Mouse (Mus musculus): Measurements from ENCODE around the gene Fbxl13. TPM values are rescaled to one million over a fixed set of nuclear protein-coding genes. Genes with fewer than 3 reads are reported as not detected.

Gene Fbxl13
- total RNA-seq, 2 experiments from 2014 or later, result not detected

DNA sequence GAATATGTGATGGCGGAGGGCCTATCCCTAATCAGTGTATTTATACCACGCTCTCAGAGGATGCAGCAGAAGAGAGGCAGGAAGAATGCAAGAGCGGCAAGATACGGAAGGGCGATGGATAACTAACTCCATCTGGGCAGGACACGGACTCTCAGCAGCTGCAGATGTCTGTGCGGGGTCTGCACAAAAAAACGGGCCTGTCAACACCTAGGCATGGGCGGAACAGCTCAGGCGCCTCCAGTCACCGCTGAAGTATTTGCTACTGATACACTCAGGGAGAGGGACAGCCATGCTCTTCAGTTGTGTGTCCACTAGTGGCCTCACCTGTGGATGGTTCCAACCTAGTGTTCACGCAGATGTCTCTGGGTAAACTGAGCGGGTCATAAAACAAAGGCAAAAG is 57.2 kb downstream of the Fbxl13 start:
- DNase-seq (ENCODE audit: low spot score), result no peak
- intact Hi-C loops (cut with DNase I), result no loop called here

- DNase-seq (ENCODE audit: low spot score), result no peak
- intact Hi-C loops (cut with DNase I), result loop anchor here (2.0 kb wide), 1 partner anchor 323 kb away; no protein-coding TSS in a partner anchor
Observed at GRCm38 (mm10) chr5:21587683-21588082, 57.8 kb downstream of the Fbxl13 start.

DNA sequence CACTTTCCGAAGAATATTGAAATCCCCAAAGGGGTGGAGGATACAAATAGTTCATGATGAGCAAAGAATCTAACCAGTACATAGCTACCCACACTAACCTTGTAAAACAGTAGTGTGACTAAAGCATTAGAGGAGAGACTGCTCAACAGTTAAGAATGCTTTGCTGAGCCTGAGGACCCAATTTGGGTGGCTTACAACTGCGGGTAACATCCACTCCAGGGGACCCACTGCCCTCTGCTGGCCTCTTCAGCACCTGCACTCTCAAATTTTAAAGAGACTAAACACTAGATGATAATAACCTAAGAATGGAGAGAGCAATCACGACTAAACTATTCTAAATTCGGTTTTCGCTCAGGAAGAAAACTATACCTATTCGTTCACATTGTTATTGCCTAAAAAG is 58.7 kb downstream of the Fbxl13 start:
- DNase-seq (ENCODE audit: low spot score), result no peak

DNA sequence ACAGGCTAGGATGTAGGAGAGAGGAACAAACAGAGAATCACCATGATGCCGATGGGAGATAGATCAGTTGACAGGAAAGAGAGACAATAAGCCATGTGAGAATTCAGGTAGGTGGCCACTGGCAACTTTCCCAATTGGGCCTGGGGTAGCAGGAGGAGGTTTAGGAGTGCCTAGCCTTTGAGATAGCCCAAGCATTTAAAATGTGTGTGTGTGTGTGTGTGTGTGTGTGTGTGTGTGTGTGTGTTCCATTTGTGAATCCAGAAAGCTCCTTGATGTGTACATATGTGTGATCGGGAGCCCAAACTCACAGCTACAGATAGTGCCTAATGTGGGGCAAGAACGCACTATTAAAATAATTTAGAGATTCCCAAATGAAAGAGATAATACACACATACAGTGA is 67.3 kb downstream of the Fbxl13 start:
- no peak for DNase-seq (ENCODE audit: low spot score)
- intact Hi-C loops (cut with DNase I), result no loop called here

More for the DNA sequence above, 58.7 kb downstream of the Fbxl13 start:
- intact Hi-C loops (cut with DNase I), result loop anchor here (1.0 to 2.0 kb wide), 2 partner anchors 152 to 322 kb away; no protein-coding TSS in a partner anchor

- no peak for DNase-seq (ENCODE audit: low spot score)
- intact Hi-C loops (cut with DNase I), result no loop called here
Observed at GRCm38 (mm10) chr5:21575210-21575550, 70.3 kb downstream of the Fbxl13 start.

- intact Hi-C loops (cut with DNase I), result no loop called here
- DNase-seq (ENCODE audit: low spot score), result no peak
Observed at GRCm38 (mm10) chr5:21574386-21575209, 70.8 kb downstream of the Fbxl13 start.

DNA sequence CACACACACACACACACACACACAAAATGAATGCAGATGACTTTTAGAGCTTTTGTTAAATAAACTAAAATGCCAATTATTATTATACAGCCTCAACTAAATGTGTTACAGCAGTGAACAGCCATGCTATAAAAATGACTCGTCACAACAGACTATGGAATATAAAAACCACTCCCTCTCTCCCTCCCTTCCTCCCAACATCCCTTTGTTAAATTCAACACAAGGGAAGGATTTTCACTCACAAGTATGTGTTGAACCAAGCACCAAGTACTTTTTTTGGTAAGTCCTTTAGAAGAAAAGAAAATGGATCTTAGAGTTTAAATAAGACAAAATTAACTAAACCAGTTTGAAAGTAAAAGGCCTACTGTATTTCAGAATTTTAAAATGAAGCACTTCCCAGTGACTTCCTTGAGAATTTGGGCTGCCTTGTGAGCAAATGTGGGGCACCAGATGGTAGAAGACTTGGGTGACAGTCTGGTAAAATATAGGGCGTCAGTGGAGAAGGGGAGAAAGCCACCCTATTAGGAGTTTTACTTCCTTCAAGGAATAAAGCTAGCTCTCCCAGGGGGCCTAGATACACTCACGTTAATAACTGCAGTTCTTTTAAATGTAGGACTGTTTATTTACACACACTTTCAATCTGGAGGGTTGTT is 72.5 kb downstream of the Fbxl13 start:
- intact Hi-C loops (cut with DNase I), result no loop called here
- DNase-seq (ENCODE audit: low spot score), result no peak

DNA sequence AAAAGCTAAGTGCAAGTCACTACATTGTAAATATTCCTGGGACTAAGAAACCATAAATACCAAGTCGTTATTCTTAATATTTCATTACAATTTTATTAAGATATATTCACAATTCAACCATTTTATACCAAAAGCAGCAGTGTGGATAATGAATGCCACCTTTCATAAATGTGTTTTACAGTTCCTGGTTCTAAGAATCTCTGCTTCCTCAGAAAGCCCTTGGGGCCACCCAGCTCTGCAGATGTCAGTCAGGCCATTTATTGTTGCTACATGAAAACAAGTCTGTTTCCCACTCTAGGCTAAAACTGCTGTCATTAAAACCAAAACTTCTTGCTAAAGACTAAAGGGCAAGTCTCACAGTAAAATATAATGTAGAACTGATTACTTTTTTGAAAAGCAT is 77.7 kb downstream of the Fbxl13 start:
- intact Hi-C loops (cut with DNase I), result no loop called here
- DNase-seq (ENCODE audit: low spot score), result no peak

GRCm38 (mm10) chr5:21565392-21566065 is 79.9 kb downstream of the Fbxl13 start:
- intact Hi-C loops (cut with DNase I), result no loop called here
- DNase-seq (ENCODE audit: low spot score), result no peak

DNA sequence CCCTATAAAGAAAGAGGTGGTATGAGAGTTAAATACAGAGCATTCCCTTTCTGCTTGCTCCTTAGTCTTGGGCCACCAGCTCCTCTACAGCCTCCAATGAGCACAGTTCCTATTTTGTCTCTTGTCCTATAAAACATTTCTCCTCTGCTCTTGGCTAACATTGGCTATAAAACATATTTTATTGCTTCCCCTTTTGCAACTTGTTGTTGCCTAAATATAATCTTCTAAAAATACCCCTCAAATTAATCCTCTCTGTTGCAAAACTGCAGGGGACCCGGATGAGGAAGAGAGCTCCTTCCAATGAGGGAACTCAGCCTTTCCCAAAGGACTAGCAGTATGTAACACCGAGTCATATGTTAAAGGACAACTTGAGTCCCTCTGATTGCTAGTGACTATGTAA is 81.5 kb downstream of the Fbxl13 start:
- intact Hi-C loops (cut with DNase I), result no loop called here
- no peak for DNase-seq (ENCODE audit: low spot score)

- no peak for DNase-seq (ENCODE audit: low spot score)
- intact Hi-C loops (cut with DNase I), result no loop called here
Observed at GRCm38 (mm10) chr5:21556502-21556901, 88.9 kb downstream of the Fbxl13 start.

GRCm38 (mm10) chr5:21554732-21555131 is 90.7 kb downstream of the Fbxl13 start:
- no peak for DNase-seq (ENCODE audit: low spot score)
- intact Hi-C loops (cut with DNase I), result no loop called here

DNA sequence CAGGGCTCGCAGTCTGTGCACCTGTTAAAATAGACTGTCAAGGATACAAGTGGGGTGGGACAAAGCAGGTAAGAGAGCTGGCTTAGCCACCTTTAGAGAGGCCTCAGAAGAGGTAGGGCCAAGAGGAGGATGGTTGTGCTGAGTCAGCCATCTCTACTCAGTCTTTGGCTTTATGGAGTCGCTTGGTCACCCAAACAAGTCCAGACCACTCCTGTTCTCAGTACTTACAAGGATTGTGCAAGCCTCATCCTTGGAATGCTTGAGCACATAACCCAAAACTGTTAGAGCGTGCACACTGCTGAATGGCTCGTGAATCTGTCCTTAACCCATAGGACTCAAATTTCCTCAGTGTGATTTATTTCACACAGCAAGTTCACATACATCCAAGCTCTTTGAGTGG is 91.7 kb downstream of the Fbxl13 start:
- intact Hi-C loops (cut with DNase I), result no loop called here
- DNase-seq (ENCODE audit: low spot score), result no peak

DNA sequence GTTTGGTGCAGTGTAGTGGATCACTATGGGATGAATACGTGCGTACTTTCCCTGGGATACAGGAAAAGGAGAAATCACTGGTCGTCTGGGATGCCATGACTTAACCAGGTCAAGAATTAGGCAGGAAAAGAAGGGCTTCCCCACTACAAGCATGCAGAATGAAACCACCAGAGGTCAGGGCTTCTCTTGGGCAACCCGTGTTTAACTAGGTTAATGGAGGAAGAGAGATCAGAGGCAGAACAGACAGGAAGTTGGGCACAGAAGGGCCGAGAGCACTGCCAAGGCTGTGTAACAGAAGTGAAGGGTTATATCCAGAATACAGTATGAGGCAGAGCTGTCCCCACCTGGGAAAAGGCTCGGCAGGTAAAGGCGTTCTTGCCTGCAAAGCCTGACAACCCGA is 98.4 kb downstream of the Fbxl13 start:
- DNase-seq (ENCODE audit: low spot score), result no peak
- intact Hi-C loops (cut with DNase I), result no loop called here

- no peak for DNase-seq (ENCODE audit: low spot score)
- intact Hi-C loops (cut with DNase I), result no loop called here
Observed at GRCm38 (mm10) chr5:21545786-21546185, 99.6 kb downstream of the Fbxl13 start.

DNA sequence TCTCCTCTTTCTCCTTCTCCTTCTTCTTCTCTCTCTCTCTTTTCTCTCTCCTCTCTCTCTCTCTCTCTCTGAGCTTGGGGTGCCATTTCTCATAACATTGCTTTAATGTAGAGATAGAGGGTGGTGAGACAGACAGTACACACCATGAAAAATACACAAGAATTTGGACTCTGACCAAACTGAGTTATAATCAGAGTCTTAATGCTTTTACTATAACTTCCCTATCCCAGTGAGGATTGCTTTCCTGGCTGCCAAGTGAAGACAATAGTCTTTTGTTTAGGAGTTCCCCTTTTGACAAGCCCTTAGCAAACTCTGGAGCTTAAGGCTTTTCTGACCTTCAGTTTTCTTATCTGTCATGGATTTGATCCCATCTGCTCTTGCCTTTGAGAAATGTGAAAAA is 100.2 kb downstream of the Fbxl13 start:
- intact Hi-C loops (cut with DNase I), result no loop called here
- no peak for DNase-seq (ENCODE audit: low spot score)

DNA sequence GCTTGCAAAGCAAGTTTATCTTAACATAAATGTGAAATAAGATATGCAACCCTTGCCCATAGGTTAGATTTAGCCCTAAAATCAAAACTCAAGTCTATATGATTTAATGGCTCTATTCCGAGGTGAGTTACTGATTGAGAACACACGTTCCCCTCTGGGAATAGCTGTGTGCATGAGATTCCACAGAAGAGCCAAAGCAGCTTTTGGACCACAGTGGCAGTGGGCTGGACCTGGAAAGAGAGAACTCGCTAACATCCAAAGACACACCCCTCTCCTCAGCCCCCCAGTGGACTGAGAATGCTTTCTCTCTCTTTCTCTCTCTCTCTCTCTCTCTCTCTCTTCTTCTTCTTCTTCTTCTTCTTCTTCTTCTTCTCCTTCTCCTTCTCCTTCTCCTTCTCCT is 100.6 kb downstream of the Fbxl13 start:
- DNase-seq (ENCODE audit: low spot score), result peak; percentile 28
- intact Hi-C loops (cut with DNase I), result no loop called here

- DNase-seq (ENCODE audit: low spot score), result no peak
Observed at GRCm38 (mm10) chr5:21543409-21544201, 101.8 kb downstream of the Fbxl13 start, which contains the start of gene Lrrc17. Lrrc17 (plus strand) TSS chr5:21543559.

DNA sequence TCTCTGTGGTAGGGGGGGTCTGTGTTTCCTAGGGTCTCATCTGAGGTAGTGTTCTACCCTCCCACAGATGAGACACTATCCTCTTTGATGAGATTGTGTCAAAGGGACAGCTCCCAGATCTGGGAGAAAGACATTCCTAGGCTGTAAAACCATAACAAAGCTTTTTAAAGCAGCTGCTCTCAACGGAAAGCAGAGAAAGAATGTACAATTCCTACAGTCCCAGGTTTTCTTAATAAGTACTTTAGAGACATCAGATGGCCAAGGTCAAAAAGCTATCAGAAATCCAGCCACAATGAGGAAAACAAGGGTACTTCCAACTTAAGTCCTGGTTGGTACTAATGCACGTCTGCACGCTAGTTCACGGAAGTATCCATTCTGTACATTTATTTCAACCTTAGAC is 103.2 kb downstream of the Fbxl13 start:
- DNase-seq (ENCODE audit: low spot score), result no peak
- intact Hi-C loops (cut with DNase I), result no loop called here

More at GRCm38 (mm10) chr5:21543409-21544201, 101.8 kb downstream of the Fbxl13 start, which contains the start of gene Lrrc17:
- intact Hi-C loops (cut with DNase I), result no loop called here

DNA sequence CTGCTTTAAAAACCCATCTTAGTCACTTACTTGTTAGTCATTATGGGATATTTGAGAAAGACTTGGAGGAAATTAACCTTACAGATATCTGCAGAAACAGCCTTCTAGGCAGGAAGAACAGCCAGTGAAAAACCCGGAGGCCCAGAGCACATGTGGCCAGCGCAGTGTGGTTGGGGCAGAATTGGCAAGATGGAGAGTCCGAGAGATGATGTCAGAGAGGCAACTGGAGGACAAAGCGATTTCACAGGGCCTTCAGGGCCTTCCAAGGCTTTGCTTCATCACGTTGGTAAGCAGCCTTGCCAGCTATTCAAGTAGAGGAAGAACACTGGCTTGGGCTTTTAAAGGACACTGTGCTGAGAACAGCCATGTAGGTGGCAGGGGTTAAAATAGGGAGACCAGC is 112.5 kb downstream of the Fbxl13 start:
- intact Hi-C loops (cut with DNase I), result no loop called here

More for the DNA sequence above, 112.5 kb downstream of the Fbxl13 start:
- peak; percentile 64 for DNase-seq (ENCODE audit: low spot score)
